Comparison of ENCODE assay signal across 31 mouse cellular contexts in the genomic region with DNA sequence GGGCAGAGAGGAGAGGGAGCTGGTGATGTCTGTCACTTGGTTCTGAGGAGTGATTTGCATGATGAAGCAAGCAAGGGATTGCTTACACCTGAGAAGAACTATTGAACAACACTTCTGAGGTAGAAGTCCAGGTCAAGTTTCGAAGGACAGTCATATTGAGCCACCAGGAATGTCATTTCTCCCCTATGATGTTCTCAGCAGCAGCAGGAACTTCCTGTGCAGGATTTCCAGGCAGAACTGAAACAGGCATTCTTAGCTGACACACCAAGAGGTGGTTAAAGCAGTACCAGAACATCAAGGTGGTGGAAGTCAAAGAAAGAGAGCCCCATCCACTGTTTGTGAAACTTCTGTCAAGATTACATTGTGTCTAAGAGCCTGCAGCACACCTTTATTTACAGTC.
"Had no signal": no experiment of that assay in that cellular context is flagged by ENCODE, and none has a peak within 500 bp of the region (broad histone marks: within the 10 kb centered on the region; RNA-seq: fewer than 3 reads in every experiment).

No protein-coding gene starts in this region.

- H3K9ac ChIP-seq: heart, embryonic 12.5 days; heart, embryonic 13.5 days; heart, embryonic 15.5 days; hindbrain, embryonic 12.5 days; hindbrain, embryonic 13.5 days; hindbrain, embryonic 14.5 days; hindbrain, embryonic 15.5 days; intestine, embryonic 15.5 days; kidney, embryonic 15.5 days had no signal

- H3K36me3 ChIP-seq: heart, embryonic 10.5 days; heart, embryonic 12.5 days; heart, embryonic 13.5 days; heart, embryonic 15.5 days; hindbrain, embryonic 10.5 days; hindbrain, embryonic 12.5 days; hindbrain, embryonic 13.5 days; hindbrain, embryonic 15.5 days; intestine, embryonic 15.5 days; kidney, embryonic 15.5 days had no signal

- H3K4me2 ChIP-seq: heart, embryonic 11.5 days; heart, embryonic 12.5 days; heart, embryonic 13.5 days; heart, embryonic 15.5 days; hindbrain, embryonic 12.5 days; hindbrain, embryonic 13.5 days; hindbrain, embryonic 14.5 days; hindbrain, embryonic 15.5 days; intestine, embryonic 15.5 days; kidney, embryonic 15.5 days had no signal

- H3K27ac ChIP-seq: heart, embryonic 10.5 days; heart, embryonic 13.5 days; heart, embryonic 15.5 days; hindbrain, embryonic 10.5 days; hindbrain, embryonic 12.5 days; hindbrain, embryonic 13.5 days; hindbrain, embryonic 14.5 days; hindbrain, embryonic 15.5 days; hindbrain, postnatal 0 days; intestine, embryonic 15.5 days; kidney, embryonic 15.5 days; kidney, postnatal 0 days; layer of hippocampus, adult 2 months; left cerebral cortex, adult 2 months had no signal

- H3K4me3 ChIP-seq: heart, embryonic 10.5 days; heart, embryonic 12.5 days; heart, embryonic 13.5 days; heart, embryonic 15.5 days; hindbrain, embryonic 10.5 days; hindbrain, embryonic 12.5 days; hindbrain, embryonic 13.5 days; hindbrain, embryonic 15.5 days; intestine, embryonic 15.5 days; kidney, embryonic 15.5 days; layer of hippocampus, adult 2 months; left cerebral cortex, adult 2 months had no signal

- H3K9me3 ChIP-seq: heart, embryonic 10.5 days; heart, embryonic 12.5 days; heart, embryonic 13.5 days; heart, embryonic 15.5 days; hindbrain, embryonic 10.5 days; hindbrain, embryonic 12.5 days; hindbrain, embryonic 13.5 days; hindbrain, embryonic 15.5 days; intestine, embryonic 15.5 days; kidney, embryonic 15.5 days had no signal

- DNase-seq: heart, postnatal 10 days; heart, postnatal 14 days; heart, postnatal 36 days; heart, postnatal 4 days; kidney, adult 11 months; kidney, adult 18-20 months; kidney, adult 2 months; kidney, adult 9 months; kidney, postnatal 10 days; kidney, postnatal 14 days; kidney, postnatal 25 days; kidney, postnatal 36 days; kidney, postnatal 4 days; layer of hippocampus, adult 9-11 months; layer of hippocampus, postnatal 36 days had no signal

- H3K4me1 ChIP-seq: heart, embryonic 10.5 days; heart, embryonic 12.5 days; heart, embryonic 13.5 days; heart, embryonic 15.5 days; hindbrain, embryonic 10.5 days; hindbrain, embryonic 12.5 days; hindbrain, embryonic 13.5 days; hindbrain, embryonic 15.5 days; intestine, embryonic 15.5 days; kidney, embryonic 15.5 days had no signal

- H3K27me3 ChIP-seq: heart, embryonic 12.5 days; heart, embryonic 13.5 days; heart, embryonic 15.5 days; hindbrain, embryonic 12.5 days; hindbrain, embryonic 13.5 days; hindbrain, embryonic 15.5 days; intestine, embryonic 15.5 days; kidney, embryonic 15.5 days had no signal
